Mouse (Mus musculus): ENCODE measurements around the gene Pik3cb.
A peak's percentile ranks its signal among the peaks of the same experiment; 100 is the strongest.

Gene Pik3cb

DNA sequence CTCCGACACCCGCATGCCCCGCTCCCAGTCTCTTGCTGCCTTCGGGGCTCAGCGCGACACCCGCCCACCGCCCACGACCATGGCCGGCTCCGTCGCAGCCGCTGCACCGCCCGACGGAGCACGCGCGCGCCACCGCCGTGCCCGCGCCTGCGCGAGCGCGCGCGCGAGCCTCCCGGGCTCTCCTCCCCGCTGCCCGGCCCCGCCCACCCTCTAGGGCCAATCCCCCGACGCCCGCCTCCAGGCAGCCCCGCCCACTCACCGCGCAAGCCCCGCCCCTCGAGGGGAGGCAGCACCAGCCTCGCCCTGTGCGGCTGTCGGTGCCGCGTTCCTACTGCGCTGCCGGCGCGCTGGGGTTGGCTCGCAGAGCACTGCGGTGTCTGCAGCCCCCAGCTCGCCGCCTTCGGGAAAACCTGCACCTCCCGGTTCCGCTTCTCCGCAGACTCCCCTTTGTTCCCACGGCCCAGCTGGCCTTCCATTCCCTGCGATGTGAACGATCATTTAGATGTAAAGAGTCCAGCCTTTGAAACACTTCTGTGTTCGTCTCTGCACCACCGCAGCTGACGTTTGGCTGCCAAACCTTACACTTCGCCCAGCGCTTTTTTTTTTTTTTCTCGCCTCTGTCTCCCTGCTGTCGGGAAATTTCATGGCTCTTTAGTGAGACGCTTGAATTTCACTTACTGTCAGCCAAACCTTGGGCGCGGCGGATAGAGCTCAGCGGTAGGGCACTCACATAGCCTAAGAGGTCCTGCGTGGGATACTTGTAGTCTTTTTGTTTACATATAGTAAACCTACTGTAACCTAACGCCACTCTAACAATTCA lies at the start of gene Pik3cb:
Gene Pik3cb (minus strand): TSS at position 559 of the 820 bp plus-strand sequence.
- DNase-seq = peak; percentile 93

DNA sequence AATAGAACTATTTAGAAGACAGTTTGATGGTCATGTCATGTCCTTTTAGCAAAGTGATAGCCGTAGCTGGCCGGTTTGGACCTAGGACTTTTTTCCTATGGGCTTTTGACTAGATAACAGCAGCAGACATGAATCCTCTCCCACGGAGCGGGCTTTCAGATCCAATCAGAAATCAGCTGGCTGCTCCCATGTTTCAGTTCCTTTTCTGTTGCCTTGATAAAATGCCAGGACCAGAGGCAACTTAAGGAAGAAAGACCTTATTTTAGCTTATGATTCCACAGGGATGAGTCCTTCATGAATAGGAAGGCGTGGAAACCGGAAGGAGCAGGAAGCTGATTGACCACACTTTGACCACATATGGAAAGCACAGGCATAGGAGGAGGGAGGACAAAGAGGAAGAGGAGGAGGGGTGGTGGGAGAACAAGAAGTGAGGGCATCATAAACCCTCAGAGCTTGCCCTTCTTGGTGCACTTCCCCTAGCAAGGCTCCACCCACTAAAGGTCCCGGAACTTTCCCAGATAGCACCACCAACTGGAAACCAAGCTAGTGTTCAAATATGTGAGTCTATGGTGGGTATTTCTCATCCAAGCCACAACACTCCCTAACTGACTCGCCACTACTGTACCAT lies 42.7 kb upstream of the Pik3cb start:
- no peak for DNase-seq

- DNase-seq = no peak
Observed at GRCm38 (mm10) chr9:99182121-99182520, 41.7 kb upstream of the Pik3cb start.

GRCm38 (mm10) chr9:99180272-99180671 lies 39.9 kb upstream of the Pik3cb start:
- no peak for DNase-seq

DNA sequence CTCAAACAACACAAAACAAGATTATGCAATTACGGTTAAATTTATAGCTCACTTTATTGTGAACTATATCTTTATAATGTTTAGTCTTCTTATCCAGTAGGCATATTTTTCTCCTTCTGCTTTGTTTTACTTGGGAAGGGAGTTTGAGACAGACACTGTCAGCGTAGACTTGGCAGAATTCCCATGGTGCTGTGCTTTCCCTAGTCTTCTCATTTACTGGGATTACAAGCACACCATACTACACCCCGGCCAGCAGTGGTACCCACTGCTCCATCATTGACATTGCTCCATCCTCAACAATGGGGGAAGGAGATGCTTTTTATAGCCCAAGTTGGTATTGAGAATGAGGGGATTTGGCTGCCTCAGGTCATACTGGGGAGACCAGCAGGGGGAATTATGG lies 38.3 kb upstream of the Pik3cb start:
- no peak for DNase-seq

GRCm38 (mm10) chr9:99175774-99176173 lies 35.4 kb upstream of the Pik3cb start:
- DNase-seq = no peak

GRCm38 (mm10) chr9:99172811-99173210 lies 32.4 kb upstream of the Pik3cb start:
- no peak for DNase-seq

DNA sequence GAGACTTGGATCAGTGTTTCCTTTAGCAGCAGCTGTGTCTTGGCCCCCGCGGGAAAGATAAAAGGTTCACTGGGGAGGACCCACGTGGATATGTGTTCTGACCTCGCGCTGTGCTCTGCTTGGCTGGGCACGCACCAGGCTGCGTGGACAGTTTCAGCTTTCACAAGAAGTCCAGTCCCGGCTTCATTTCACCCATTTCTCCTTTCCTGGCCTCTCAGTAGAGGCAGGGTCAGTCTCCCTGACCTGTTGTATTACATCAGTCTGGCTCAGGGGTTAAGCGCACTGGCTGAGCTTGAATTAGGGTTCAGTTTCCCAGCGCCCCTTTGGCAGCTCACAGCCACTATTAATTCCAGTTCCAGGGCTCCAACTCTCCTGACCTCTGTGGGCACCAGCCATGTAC lies 30.8 kb upstream of the Pik3cb start:
- no peak for DNase-seq

DNA sequence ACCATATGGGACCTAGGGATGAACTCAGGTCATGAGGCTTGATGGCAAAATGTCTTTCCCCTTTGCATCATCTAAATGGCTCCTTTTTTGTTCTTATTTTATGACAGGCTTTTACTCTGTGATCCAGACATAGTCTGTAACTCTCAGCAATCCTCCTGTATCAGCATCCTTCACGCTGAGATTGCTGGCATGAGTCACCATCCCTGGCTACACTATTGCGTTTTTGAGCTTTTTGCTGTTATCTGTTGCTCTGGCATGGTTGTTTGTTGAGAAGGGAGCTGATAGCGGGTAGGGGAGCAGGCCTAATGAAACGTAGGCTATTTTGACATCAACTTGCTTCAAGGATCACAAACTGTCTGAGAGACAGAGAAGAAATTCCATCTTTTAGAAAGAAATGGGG lies 28.6 kb upstream of the Pik3cb start:
- DNase-seq = no peak

GRCm38 (mm10) chr9:99166946-99167345 lies 26.5 kb upstream of the Pik3cb start:
- DNase-seq = no peak

DNA sequence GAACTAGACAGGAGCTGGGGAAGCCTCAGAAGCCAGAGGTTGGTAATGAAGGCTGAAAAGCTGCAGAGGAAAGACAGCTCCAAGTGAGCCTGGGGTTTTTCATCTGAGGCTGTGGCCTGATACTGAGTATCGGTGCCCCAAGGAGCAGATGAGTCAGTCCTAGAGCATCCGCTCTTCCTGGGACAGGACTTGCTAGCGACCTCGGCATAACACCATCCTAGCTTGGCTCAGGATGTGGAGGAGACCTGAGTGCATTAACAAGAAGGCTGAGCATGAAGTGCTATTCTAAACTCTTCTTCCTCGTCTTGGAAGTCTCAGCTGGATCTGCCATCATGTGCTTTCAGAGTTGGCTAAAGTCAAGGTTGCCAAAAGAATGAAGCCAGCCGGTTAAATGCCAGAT lies 25.5 kb upstream of the Pik3cb start:
- DNase-seq = no peak

GRCm38 (mm10) chr9:99164664-99165226 lies 24.3 kb upstream of the Pik3cb start:
- no peak for DNase-seq

DNA sequence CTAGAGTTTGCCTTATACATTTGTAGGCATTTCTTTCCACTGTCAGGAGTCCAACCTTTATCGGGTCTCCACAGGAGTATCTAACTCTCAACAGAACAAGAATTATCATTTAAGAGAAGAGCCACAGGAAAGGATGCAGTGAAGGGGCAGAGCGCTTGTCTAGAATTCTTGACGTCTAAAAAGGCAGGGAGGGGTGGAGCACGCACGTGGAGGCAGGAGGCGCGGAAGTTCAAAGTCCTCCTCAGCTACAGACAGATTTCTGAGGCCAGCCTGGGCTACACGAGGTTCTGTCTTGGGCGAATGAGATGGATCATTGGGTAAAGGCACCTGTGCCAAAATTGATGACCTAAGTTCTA lies 23.7 kb upstream of the Pik3cb start:
- no peak for DNase-seq

GRCm38 (mm10) chr9:99163420-99164147 lies 23.2 kb upstream of the Pik3cb start:
- DNase-seq = no peak

GRCm38 (mm10) chr9:99162839-99163238 lies 22.4 kb upstream of the Pik3cb start:
- no peak for DNase-seq

DNA sequence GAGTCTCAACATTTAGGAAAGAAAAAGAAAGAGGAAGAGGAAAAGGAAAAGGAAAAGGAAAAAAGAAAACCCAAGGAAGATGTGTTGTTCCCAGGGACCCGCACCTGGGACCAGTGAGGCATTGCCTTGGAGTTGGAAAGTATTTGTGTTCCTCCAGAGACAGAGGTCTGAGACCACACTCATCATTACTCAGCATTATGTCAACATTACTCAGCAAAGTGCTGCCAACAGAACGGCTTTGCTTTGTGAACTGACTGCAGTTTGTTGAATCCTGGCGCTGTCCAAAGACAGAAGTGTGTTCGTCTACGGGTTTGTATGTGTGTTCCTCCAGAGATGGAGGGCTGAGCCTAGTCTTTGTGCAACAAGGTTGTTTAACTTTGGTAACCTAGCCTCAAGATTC lies 20.4 kb upstream of the Pik3cb start:
- DNase-seq = no peak

DNA sequence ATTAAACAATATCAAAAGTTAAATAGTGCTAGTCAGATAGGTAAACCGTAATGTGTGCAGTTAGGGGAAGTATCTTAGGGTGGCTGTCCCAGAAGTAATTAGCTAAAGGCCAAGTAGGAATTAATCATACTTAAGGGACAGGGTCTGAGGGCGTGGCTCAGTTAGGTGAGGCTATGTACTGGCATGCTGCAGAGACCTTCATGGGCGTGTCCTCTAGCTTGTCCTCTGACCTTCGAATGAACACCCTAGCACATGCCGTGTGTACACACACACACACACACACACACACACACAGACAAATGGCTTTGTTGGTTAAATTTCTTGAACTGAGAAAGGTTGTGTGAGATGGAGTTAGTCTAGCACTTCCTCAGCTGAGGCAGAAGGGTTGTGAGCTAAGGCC lies 19.5 kb upstream of the Pik3cb start:
- DNase-seq = no peak

GRCm38 (mm10) chr9:99158708-99159107 lies 18.3 kb upstream of the Pik3cb start:
- no peak for DNase-seq

DNA sequence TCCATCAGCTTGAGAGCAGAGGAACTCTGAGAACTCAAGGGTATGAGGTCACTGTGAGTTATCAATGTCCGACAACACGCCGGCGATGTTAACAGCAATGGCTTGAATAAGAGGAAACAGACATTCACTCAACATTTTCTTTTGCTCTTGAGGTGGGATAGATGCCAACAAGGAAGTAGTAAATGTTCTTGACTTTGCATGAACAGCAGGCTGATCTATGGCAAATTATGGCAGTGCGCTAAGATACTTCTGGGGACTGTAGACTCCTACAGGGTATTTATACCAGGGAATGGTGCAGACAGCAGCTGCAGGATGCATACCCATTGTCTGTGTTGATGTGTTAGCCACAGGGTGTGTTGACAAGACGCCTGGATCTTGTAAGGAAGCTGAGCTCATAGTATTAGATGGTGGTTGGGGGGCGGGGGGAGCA lies 17.8 kb upstream of the Pik3cb start:
- DNase-seq = no peak

- DNase-seq = no peak
Observed at GRCm38 (mm10) chr9:99153655-99154054, 13.2 kb upstream of the Pik3cb start.

- no peak for DNase-seq
Observed at GRCm38 (mm10) chr9:99152699-99153490, 12.5 kb upstream of the Pik3cb start.

GRCm38 (mm10) chr9:99146855-99147735 lies 6.7 kb upstream of the Pik3cb start:
- no peak for DNase-seq
